Mouse (Mus musculus) forebrain, embryonic 11.5 days (tissue): Measurements from ENCODE around the gene Gpr108. TPM values are rescaled to one million over a fixed set of nuclear protein-coding genes. Genes with fewer than 3 reads are reported as not detected.

Experiments used
- ATAC-seq: fragments of 200-750 bp; cut with Nextera tagmentation; replicated peaks from 2 replicates; pipeline ENCODE4 v1.8.0; 2017; ENCODE audit warnings: moderate TSS enrichment; ENCODE audit not compliant: low FRiP score
- DNase-seq: peaks from one replicate; pipeline ENCODE4 v3.0.0-alpha.2; 2017; ENCODE audit warnings: low spot score
- H3K27ac ChIP-seq: fragments of 300-500 bp; sonication (generic); 2 replicates; pipeline ENCODE4 v1.5.1; 2014; ENCODE audit warnings: low read depth, low read length
- H3K27me3 ChIP-seq: fragments of 300-500 bp; sonication (generic); 2 replicates; pipeline ENCODE4 v1.6.1; 2014; ENCODE audit warnings: mild to moderate bottlenecking, low read length, mixed read lengths; ENCODE audit not compliant: control insufficient read depth, insufficient read depth
- H3K36me3 ChIP-seq: fragments of 300-500 bp; sonication (generic); 2 replicates; pipeline ENCODE4 v1.6.1; 2014; ENCODE audit warnings: mild to moderate bottlenecking, low read length, moderate library complexity, mixed read lengths; ENCODE audit not compliant: control insufficient read depth, insufficient read depth
- H3K4me1 ChIP-seq: fragments of 300-500 bp; sonication (generic); replicated peaks from 2 replicates; pipeline ENCODE4 v1.6.1; 2014; ENCODE audit warnings: low read length, mixed read lengths; ENCODE audit not compliant: control insufficient read depth, insufficient read depth
- H3K4me2 ChIP-seq: fragments of 300-500 bp; sonication (generic); 2 replicates; pipeline ENCODE4 v1.6.1; 2014; ENCODE audit warnings: low read depth, mild to moderate bottlenecking, low read length, moderate library complexity, mixed read lengths; ENCODE audit not compliant: severe bottlenecking
- H3K4me3 ChIP-seq: fragments of 300-500 bp; sonication (generic); 2 replicates; pipeline ENCODE4 v1.5.1; 2014; ENCODE audit warnings: low read depth, low read length
- H3K9ac ChIP-seq: fragments of 300-500 bp; sonication (generic); 2 replicates; pipeline ENCODE4 v1.6.1; 2014; ENCODE audit warnings: low read length
- H3K9me3 ChIP-seq: fragments of 300-500 bp; sonication (generic); 2 replicates; pipeline ENCODE4 v1.6.1; 2016; ENCODE audit warnings: low read length, mixed read lengths; ENCODE audit not compliant: control insufficient read depth
- WGBS: fragments of 180-500 bp; shearing (Covaris S2); extraction: QIAGEN DNeasy Blood & Tissue Kit; methylation state at CpG from one replicate; pipeline ENCODE4 v1.1.7; 2014; 5-methylcytosine and 5-hydroxymethylcytosine counted together
- polyA plus RNA-seq: library from polyadenylated mRNA; unstranded; fragments of >200 nt; fragmentation: Nextera tagmentation; extraction: Ambion mirVana; gene quantifications from 2 replicates; pipeline ENCODE4 v1.2.1, GENCODE M21; 2014

Gene Gpr108
- polyA plus RNA-seq, 1 experiment from 2014 or later, result 22.3 TPM

DNA sequence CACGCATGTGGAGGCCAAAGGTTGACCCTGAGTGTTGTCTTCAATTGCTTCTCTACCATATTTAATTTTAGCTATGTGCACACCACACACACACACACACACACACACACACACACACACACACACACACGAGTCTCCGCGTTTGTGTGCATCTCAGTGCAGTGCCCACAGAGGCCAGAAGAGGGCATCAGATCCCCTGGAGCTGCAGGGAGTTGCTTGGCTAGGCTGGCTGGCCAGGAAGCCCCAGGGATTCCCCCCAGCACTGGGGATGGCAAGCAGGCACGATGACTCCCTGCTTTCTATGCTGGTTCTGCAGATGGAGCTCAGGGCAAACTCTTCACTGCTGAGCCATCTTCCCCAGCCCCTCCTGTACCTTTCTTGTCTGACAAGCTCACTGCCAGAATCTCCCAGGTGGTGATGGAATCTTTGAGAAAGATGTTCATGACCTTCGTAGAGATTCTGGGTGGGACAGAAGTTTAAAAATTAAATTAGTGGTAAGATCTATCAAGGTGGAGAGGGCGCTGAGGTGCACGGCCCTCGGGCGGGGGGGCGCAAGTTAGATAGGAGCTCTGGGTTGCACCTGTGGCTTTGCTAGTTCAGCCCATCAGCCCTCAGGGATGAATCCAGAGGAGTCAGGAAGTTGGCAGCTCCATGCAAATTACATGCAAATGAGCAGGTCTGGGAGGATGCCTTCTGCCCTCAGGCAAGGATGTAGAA is 28.9 kb downstream of the Gpr108 start:
- ATAC-seq, result no peak; the same call in 1 of the 2 replicates
- Histone ChIP-seq H3K9me3 (no peaks in the 10 kb centered on the region), H3K27ac (no peak overlapping the region), H3K36me3 (no peaks in the 10 kb centered on the region), H3K9ac (no peak overlapping the region), H3K4me1 (no peaks in the 10 kb centered on the region), H3K27me3 (no peaks in the 10 kb centered on the region), H3K4me3 (no peak overlapping the region), H3K4me2 (no peak overlapping the region)
- 18% methylated on average over 11 of the region's 11 CpGs for WGBS
- peak; percentile 82 for DNase-seq

- Histone ChIP-seq H3K27me3 (no peaks in the 10 kb centered on the region), H3K9ac (no peak overlapping the region), H3K27ac (no peak overlapping the region), H3K4me2 (no peak overlapping the region), H3K4me3 (no peak overlapping the region), H3K36me3 (no peaks in the 10 kb centered on the region), H3K4me1 (no peaks in the 10 kb centered on the region), H3K9me3 (no peaks in the 10 kb centered on the region)
- DNase-seq, result peak; percentile 47
- 82% methylated on average over 12 of the region's 12 CpGs for WGBS
- ATAC-seq, result no peak
Measured at GRCm38 (mm10) chr17:57218335-57218900, 29.8 kb downstream of the Gpr108 start.

- Histone ChIP-seq H3K9ac (no peak overlapping the region), H3K27ac (no peak overlapping the region), H3K36me3 (no peaks in the 10 kb centered on the region), H3K4me2 (no peak overlapping the region), H3K27me3 (no peaks in the 10 kb centered on the region), H3K9me3 (no peaks in the 10 kb centered on the region), H3K4me1 (no peaks in the 10 kb centered on the region), H3K4me3 (no peak overlapping the region)
- ATAC-seq, result no peak
- DNase-seq, result no peak
- WGBS, result 51% methylated on average over 13 of the region's 13 CpGs
Measured at GRCm38 (mm10) chr17:57214676-57215387, 33.4 kb downstream of the Gpr108 start.

DNA sequence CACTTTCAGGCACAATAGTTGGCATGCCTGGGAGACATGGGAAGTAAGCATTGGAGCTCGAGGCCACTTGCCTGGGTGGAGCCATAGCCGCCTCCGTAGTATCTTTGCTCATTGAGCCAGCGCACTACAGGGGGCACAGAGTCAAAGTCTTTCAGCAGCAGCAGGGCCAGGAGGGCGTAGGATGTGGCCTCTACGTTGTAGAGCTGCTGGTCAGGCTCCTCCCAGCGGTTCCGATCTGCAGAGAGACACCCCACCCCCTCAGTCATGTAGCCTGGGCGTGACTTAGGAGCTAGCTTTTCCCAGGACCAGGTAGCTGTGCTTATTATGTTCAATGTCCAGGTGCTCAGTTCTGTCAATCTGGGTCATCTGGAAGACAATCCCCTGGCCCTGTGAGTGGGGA is 36.7 kb downstream of the Gpr108 start:
- WGBS, result 63% methylated on average over 9 of the region's 9 CpGs
- no peak overlapping the region for H3K4me2 ChIP-seq
- no peaks in the 10 kb centered on the region for H3K27me3 ChIP-seq
- H3K9me3 ChIP-seq, result no peaks in the 10 kb centered on the region
- no peak overlapping the region for H3K9ac ChIP-seq
- H3K36me3 ChIP-seq, result no peaks in the 10 kb centered on the region
- H3K27ac ChIP-seq, result no peak overlapping the region
- H3K4me3 ChIP-seq, result no peak overlapping the region
- ATAC-seq, result no peak
- DNase-seq, result no peak
- no peaks in the 10 kb centered on the region for H3K4me1 ChIP-seq

- Histone ChIP-seq H3K4me3 (no peak overlapping the region), H3K27ac (no peak overlapping the region), H3K4me2 (no peak overlapping the region), H3K9ac (no peak overlapping the region), H3K36me3 (no peaks in the 10 kb centered on the region), H3K27me3 (no peaks in the 10 kb centered on the region), H3K9me3 (no peaks in the 10 kb centered on the region), H3K4me1 (no peaks in the 10 kb centered on the region)
- ATAC-seq (no peak), DNase-seq (no peak)
- WGBS, result 72% methylated on average over 4 of the region's 4 CpGs
Measured at GRCm38 (mm10) chr17:57209330-57209729, 38.9 kb downstream of the Gpr108 start.

GRCm38 (mm10) chr17:57207938-57208337 is 40.3 kb downstream of the Gpr108 start:
- Histone ChIP-seq H3K4me1 (no peaks in the 10 kb centered on the region), H3K9ac (no peak overlapping the region), H3K4me3 (no peak overlapping the region), H3K27me3 (no peaks in the 10 kb centered on the region), H3K9me3 (no peaks in the 10 kb centered on the region), H3K27ac (no peak overlapping the region), H3K36me3 (no peaks in the 10 kb centered on the region), H3K4me2 (no peak overlapping the region)
- no peak for ATAC-seq
- no peak for DNase-seq
- 93% methylated on average over 3 of the region's 3 CpGs for WGBS

DNA sequence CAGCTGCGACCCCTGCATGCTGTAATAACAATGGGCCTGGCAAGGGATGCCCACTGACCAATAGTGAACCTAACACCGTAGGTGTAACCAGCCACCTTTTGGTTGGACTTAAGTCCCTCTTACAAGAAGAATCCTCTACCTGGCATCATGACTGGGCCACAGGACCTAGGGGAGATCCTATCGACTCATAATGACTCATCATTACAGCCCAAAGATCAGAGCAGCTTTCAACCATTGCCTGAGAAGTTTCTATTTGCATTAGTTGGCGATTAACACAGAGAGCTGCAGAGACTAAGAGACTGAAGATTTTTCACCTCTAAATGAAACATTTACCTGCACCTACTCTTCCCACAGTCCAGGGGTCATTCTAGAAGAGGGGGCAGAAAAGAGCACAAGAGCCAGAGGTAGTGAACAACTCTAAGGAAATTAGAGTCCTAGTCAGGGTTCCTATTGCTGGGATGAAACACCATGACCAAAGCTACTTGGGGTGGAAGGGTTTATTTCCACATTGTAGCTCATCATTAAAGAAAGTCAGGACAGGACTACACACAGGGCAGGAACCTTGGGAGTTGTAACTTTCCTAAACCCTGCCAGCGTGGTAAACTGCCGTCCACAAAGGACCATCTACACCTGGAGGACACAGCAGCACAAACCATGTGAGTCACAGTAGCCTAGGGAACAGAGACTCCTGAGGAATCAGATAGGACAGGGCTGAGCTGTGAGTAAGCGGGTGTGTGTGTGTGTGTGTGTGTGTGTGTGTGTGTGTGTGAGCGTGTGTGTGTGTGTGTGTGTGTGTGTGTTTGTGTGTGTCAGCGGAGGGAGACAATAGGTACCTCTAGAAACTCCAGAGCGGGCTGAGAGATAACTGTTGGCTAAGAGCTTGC is 46.2 kb downstream of the Gpr108 start:
- ATAC-seq (no peak), DNase-seq (no peak)
- H3K4me3 ChIP-seq, result no peak overlapping the region
- H3K9me3 ChIP-seq, result no peaks in the 10 kb centered on the region
- no peak overlapping the region for H3K4me2 ChIP-seq
- H3K36me3 ChIP-seq, result no peaks in the 10 kb centered on the region
- H3K9ac ChIP-seq, result no peak overlapping the region
- 79% methylated on average over 10 of the region's 10 CpGs for WGBS
- H3K27me3 ChIP-seq, result no peaks in the 10 kb centered on the region
- no peak overlapping the region for H3K27ac ChIP-seq
- H3K4me1 ChIP-seq, result no peaks in the 10 kb centered on the region

DNA sequence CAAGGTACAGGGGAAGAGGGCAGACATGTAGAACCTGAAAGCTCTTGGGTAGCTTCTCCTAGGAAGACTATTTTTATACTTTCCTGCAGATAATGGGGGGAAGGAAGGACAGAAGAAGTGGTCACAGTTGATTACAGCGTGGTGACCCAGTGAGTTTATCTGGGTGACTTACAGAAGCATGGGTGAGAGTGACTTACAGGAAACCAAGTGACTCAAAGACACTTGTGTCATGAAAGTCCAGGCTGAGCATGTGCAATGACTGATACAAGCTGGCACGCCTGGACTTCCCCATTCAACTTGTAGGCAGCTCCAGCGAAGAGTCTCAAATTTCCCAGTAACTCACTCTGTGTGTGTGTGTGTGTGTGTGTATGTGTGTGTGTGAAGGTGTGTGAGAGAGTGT is 50.0 kb downstream of the Gpr108 start:
- Histone ChIP-seq H3K36me3 (no peaks in the 10 kb centered on the region), H3K9ac (no peak overlapping the region), H3K27ac (no peak overlapping the region), H3K9me3 (no peaks in the 10 kb centered on the region), H3K27me3 (no peaks in the 10 kb centered on the region), H3K4me2 (no peak overlapping the region), H3K4me1 (no peaks in the 10 kb centered on the region), H3K4me3 (no peak overlapping the region)
- WGBS, result 90% methylated on average over 3 of the region's 3 CpGs
- DNase-seq (no peak), ATAC-seq (no peak)
